Mouse (Mus musculus) right cerebral cortex, postnatal 36 days (tissue): ENCODE measurements around the gene Pik3r1.

Experiments used
- DNase-seq, 2 experiments: peaks; one replicate each; pipeline ENCODE4 v3.0.0; 2022; ENCODE audit warnings: low spot score in 2 of 2, mixed read lengths in 1 of 2

Gene Pik3r1

GRCm38 (mm10) chr13:101767809-101768629 lies at the start of gene Pik3r1:
Pik3r1 (minus strand) TSS chr13:101768217.
- peak; percentile 92 to 93 for DNase-seq

- no peak for DNase-seq
Measured at GRCm38 (mm10) chr13:101813267-101813900, 45.4 kb upstream of the Pik3r1 start.

GRCm38 (mm10) chr13:101812341-101812740 lies 44.3 kb upstream of the Pik3r1 start:
- no peak for DNase-seq

GRCm38 (mm10) chr13:101811882-101812281 lies 43.9 kb upstream of the Pik3r1 start:
- peak; percentile 45 to 57 for DNase-seq

- DNase-seq: peak; percentile 52 to 53
Measured at GRCm38 (mm10) chr13:101810667-101811066, 42.6 kb upstream of the Pik3r1 start.

- no peak for DNase-seq
Measured at GRCm38 (mm10) chr13:101809796-101810195, 41.8 kb upstream of the Pik3r1 start.

- no peak for DNase-seq
Measured at GRCm38 (mm10) chr13:101805559-101806091, 37.6 kb upstream of the Pik3r1 start.

- DNase-seq: peak; percentile 54 to 68
Measured at GRCm38 (mm10) chr13:101801372-101802186, 33.6 kb upstream of the Pik3r1 start.

- no peak for DNase-seq
Measured at GRCm38 (mm10) chr13:101800833-101801371, 32.9 kb upstream of the Pik3r1 start.

- no peak for DNase-seq
Measured at GRCm38 (mm10) chr13:101800021-101800596, 32.1 kb upstream of the Pik3r1 start.

- DNase-seq: no peak
Measured at GRCm38 (mm10) chr13:101799318-101799717, 31.3 kb upstream of the Pik3r1 start.

GRCm38 (mm10) chr13:101798522-101798921 lies 30.5 kb upstream of the Pik3r1 start:
- no peak for DNase-seq

GRCm38 (mm10) chr13:101796983-101797382 lies 29.0 kb upstream of the Pik3r1 start:
- no peak for DNase-seq

- no peak for DNase-seq
Measured at GRCm38 (mm10) chr13:101785705-101786104, 17.7 kb upstream of the Pik3r1 start.

GRCm38 (mm10) chr13:101784651-101785289 lies 16.8 kb upstream of the Pik3r1 start:
- no peak for DNase-seq

- no peak for DNase-seq
Measured at GRCm38 (mm10) chr13:101779011-101779410, 11.0 kb upstream of the Pik3r1 start.

- DNase-seq: no peak
Measured at GRCm38 (mm10) chr13:101777851-101778250, 9.8 kb upstream of the Pik3r1 start.

GRCm38 (mm10) chr13:101771071-101771470 lies 3.1 kb upstream of the Pik3r1 start:
- DNase-seq: no peak

GRCm38 (mm10) chr13:101769955-101770354 lies 1.9 kb upstream of the Pik3r1 start:
- DNase-seq: no peak

- DNase-seq: peak; percentile 50 to 51
Measured at GRCm38 (mm10) chr13:101768630-101768991, 594 bp upstream of the Pik3r1 start.
